In genomic region chr17:34023678-34024077, GRCm38 (mm10) we compare ENCODE assay signal across 8 mouse cellular contexts. TPM values are rescaled to one million over a fixed set of nuclear protein-coding genes. Genes with fewer than 3 reads are reported as not detected.
DNase-seq lines count a peak whose midpoint lies in the region; ATAC-seq and TF ChIP-seq lines count a peak whose summit lies in the region.

No protein-coding gene starts in this region.

- peaks cover 26% of the 10 kb centered on the region for H3K4me1 ChIP-seq in forebrain, embryonic 11.5 days (replicated peaks; ENCODE audit: control insufficient read depth, insufficient read depth, low read length)
- peaks cover 56% of the 10 kb centered on the region for H3K4me1 ChIP-seq in limb, embryonic 10.5 days
- H3K4me1 ChIP-seq in neural tube, embryonic 15.5 days: peaks cover 55% of the 10 kb centered on the region

- H3K27ac ChIP-seq in left cerebral cortex, adult 2 months: peak overlapping the region; percentile 99
- H3K27ac ChIP-seq in forebrain, embryonic 11.5 days (ENCODE audit: low read depth, low read length): peak overlapping the region; percentile 99
- peak overlapping the region; percentile 98; the same call in 1 of the 2 replicates for H3K27ac ChIP-seq in limb, embryonic 10.5 days
- H3K27ac ChIP-seq in neural tube, embryonic 15.5 days (replicated peaks): peak overlapping the region; percentile 98

- H3K4me3 ChIP-seq in left cerebral cortex, adult 2 months: peak overlapping the region; percentile 95
- H3K4me3 ChIP-seq in forebrain, embryonic 11.5 days (ENCODE audit: low read depth, low read length): peak overlapping the region; percentile 92
- peak overlapping the region; percentile 77 for H3K4me3 ChIP-seq in limb, embryonic 10.5 days
- H3K4me3 ChIP-seq in neural tube, embryonic 15.5 days (replicated peaks): peak overlapping the region; percentile 80

- H3K27me3 ChIP-seq in forebrain, embryonic 11.5 days (ENCODE audit: control insufficient read depth, insufficient read depth, low read length): no peaks in the 10 kb centered on the region
- H3K27me3 ChIP-seq in limb, embryonic 10.5 days (ENCODE audit: low read depth, poor library complexity, severe bottlenecking): no peaks in the 10 kb centered on the region
- no peaks in the 10 kb centered on the region for H3K27me3 ChIP-seq in neural tube, embryonic 15.5 days (replicated peaks)

- H3K36me3 ChIP-seq in forebrain, embryonic 11.5 days (ENCODE audit: control insufficient read depth, insufficient read depth, low read length): peaks cover 23% of the 10 kb centered on the region
- H3K36me3 ChIP-seq in limb, embryonic 10.5 days: peaks cover 48% of the 10 kb centered on the region
- H3K36me3 ChIP-seq in neural tube, embryonic 15.5 days: peaks cover 13% of the 10 kb centered on the region

- no peak for DNase-seq in left cerebral cortex, adult 2 months (ENCODE audit: extremely low spot score in 1 of 2, low spot score in 2 of 2)
- no peak for DNase-seq in left cerebral cortex, postnatal 25 days (ENCODE audit: low spot score in 2 of 2)
- no peak for DNase-seq in forebrain, embryonic 11.5 days (ENCODE audit: low spot score)
- no peak for DNase-seq in limb, embryonic 10.5 days (ENCODE audit: low spot score)
- no peak for DNase-seq in embryo, embryonic 10 days (ENCODE audit: low spot score)
- DNase-seq in adrenal gland, adult 8-10 months: no peak

- peak overlapping the region; percentile 86 for H3K4me2 ChIP-seq in forebrain, embryonic 11.5 days (ENCODE audit: low read depth, low read length, severe bottlenecking)
- peak overlapping the region; percentile 98 for H3K4me2 ChIP-seq in neural tube, embryonic 15.5 days

- no peak for ATAC-seq in forebrain, embryonic 11.5 days (replicated peaks; ENCODE audit: low FRiP score)
- no peak for ATAC-seq in neural tube, embryonic 15.5 days (ENCODE audit: low FRiP score)
- ATAC-seq in granulocyte monocyte progenitor cell, adult 5-6 weeks (replicated peaks; ENCODE audit: poor library complexity, severe bottlenecking): no peak

- peak overlapping the region; percentile 95; the same call in 1 of the 2 replicates for H3K9ac ChIP-seq in forebrain, embryonic 11.5 days (ENCODE audit: low read length)
- H3K9ac ChIP-seq in neural tube, embryonic 15.5 days (replicated peaks): peak overlapping the region; percentile 91

- 68% methylated on average over 9 of the region's 9 CpGs for WGBS in forebrain, embryonic 11.5 days
- 70% methylated on average over 9 of the region's 9 CpGs for WGBS in limb, embryonic 10.5 days
- 71% methylated on average over 9 of the region's 9 CpGs for WGBS in neural tube, embryonic 15.5 days

- intact Hi-C loops in left cerebral cortex, adult 2 months (cut with DNase I): no loop called here
- intact Hi-C loops in left cerebral cortex, postnatal 25 days (cut with DNase I): no loop called here

- peaks cover 6% of the 10 kb centered on the region; the same call in 1 of the 2 replicates for H3K9me3 ChIP-seq in forebrain, embryonic 11.5 days (ENCODE audit: control insufficient read depth, low read length)
- H3K9me3 ChIP-seq in limb, embryonic 10.5 days (replicated peaks): 0 out of 2 replicates have a peak, but pooled peaks cover 10% of the 10 kb centered on the region
- H3K9me3 ChIP-seq in neural tube, embryonic 15.5 days (replicated peaks): no peaks in the 10 kb centered on the region

- no peak for TF ChIP-seq CTCF in left cerebral cortex, adult 2 months (IDR thresholded peaks at IDR 0.05)

RNA-seq across cellular contexts. Expression of gene Ring1, which starts 0.8 kb away (rescaled TPM):
- total RNA-seq in left cerebral cortex, adult 2 months (2021): 10 to 100 TPM; 34.8 to 44.9 TPM
- total RNA-seq in left cerebral cortex, postnatal 25 days (2021): 10 to 100 TPM; 28.4 to 32.2 TPM
- 7.5 and 8.3 TPM in 2 replicates for polyA plus RNA-seq in forebrain, embryonic 11.5 days (2014; fragmentation: Nextera tagmentation; extraction: Ambion mirVana)
- 11.8 and 15.0 TPM in 2 replicates for polyA plus RNA-seq in limb, embryonic 10.5 days (2016; fragmentation: Nextera tagmentation; extraction: Ambion mirVana)
- polyA plus RNA-seq in neural tube, embryonic 15.5 days (2015; fragmentation: Nextera tagmentation; extraction: Ambion mirVana): 21.9 and 24.4 TPM in 2 replicates
- total RNA-seq in granulocyte monocyte progenitor cell, adult 5-6 weeks (2014; fragmentation: Nextera tagmentation): 14.5 and 19.8 TPM in 2 replicates
- 9.9 and 14.0 TPM in 2 replicates for total RNA-seq in granulocyte monocyte progenitor cell, adult 5-6 weeks (2017)
- total RNA-seq in adrenal gland, adult 8-10 months (2022): 10 to 100 TPM; 42.7 to 84.4 (median 60.7) TPM

RNA-seq across cellular contexts. Expression of gene H2-Ke6, which starts 4.2 kb away (rescaled TPM):
- total RNA-seq in left cerebral cortex, adult 2 months (2021): 10 to 100 TPM; 34.4 to 41.2 TPM
- 10 to 100 TPM; 33.3 to 35.1 TPM for total RNA-seq in left cerebral cortex, postnatal 25 days (2021)
- polyA plus RNA-seq in forebrain, embryonic 11.5 days (2014; fragmentation: Nextera tagmentation; extraction: Ambion mirVana): 81.7 and 101 TPM in 2 replicates
- polyA plus RNA-seq in limb, embryonic 10.5 days (2016; fragmentation: Nextera tagmentation; extraction: Ambion mirVana): 25.9 and 33.7 TPM in 2 replicates
- 68.4 and 71.4 TPM in 2 replicates for polyA plus RNA-seq in neural tube, embryonic 15.5 days (2015; fragmentation: Nextera tagmentation; extraction: Ambion mirVana)
- 35.4 and 67.3 TPM in 2 replicates for total RNA-seq in granulocyte monocyte progenitor cell, adult 5-6 weeks (2014; fragmentation: Nextera tagmentation)
- total RNA-seq in granulocyte monocyte progenitor cell, adult 5-6 weeks (2017): 27.1 and 30.1 TPM in 2 replicates
- 100 to 1,000 TPM; 249 to 289 (median 271) TPM for total RNA-seq in adrenal gland, adult 8-10 months (2022)

RNA-seq across cellular contexts. Expression of gene Slc39a7, which starts 7.8 kb away (rescaled TPM):
- 100 to 1,000 TPM in 1 of 2 experiments, 10 to 100 TPM in 1; 98.6 to 104 TPM for total RNA-seq in left cerebral cortex, adult 2 months (2021)
- 10 to 100 TPM; 96.2 to 98.6 TPM for total RNA-seq in left cerebral cortex, postnatal 25 days (2021)
- 99.6 and 104 TPM in 2 replicates for polyA plus RNA-seq in forebrain, embryonic 11.5 days (2014; fragmentation: Nextera tagmentation; extraction: Ambion mirVana)
- 196 TPM in 2 replicates for polyA plus RNA-seq in limb, embryonic 10.5 days (2016; fragmentation: Nextera tagmentation; extraction: Ambion mirVana)
- polyA plus RNA-seq in neural tube, embryonic 15.5 days (2015; fragmentation: Nextera tagmentation; extraction: Ambion mirVana): 167 and 170 TPM in 2 replicates
- total RNA-seq in granulocyte monocyte progenitor cell, adult 5-6 weeks (2014; fragmentation: Nextera tagmentation): 41.0 and 56.8 TPM in 2 replicates
- 99.8 and 103 TPM in 2 replicates for total RNA-seq in granulocyte monocyte progenitor cell, adult 5-6 weeks (2017)
- 100 to 1,000 TPM; 176 to 248 (median 200) TPM for total RNA-seq in adrenal gland, adult 8-10 months (2022)

RNA-seq across cellular contexts. Expression of gene Rxrb, which starts 7.9 kb away (rescaled TPM):
- 10 to 100 TPM; 84.7 to 86.2 TPM for total RNA-seq in left cerebral cortex, adult 2 months (2021)
- 10 to 100 TPM; 79.5 to 83.1 TPM for total RNA-seq in left cerebral cortex, postnatal 25 days (2021)
- polyA plus RNA-seq in forebrain, embryonic 11.5 days (2014; fragmentation: Nextera tagmentation; extraction: Ambion mirVana): 32.8 and 40.3 TPM in 2 replicates
- polyA plus RNA-seq in limb, embryonic 10.5 days (2016; fragmentation: Nextera tagmentation; extraction: Ambion mirVana): 49.9 and 51.0 TPM in 2 replicates
- 54.4 and 57.7 TPM in 2 replicates for polyA plus RNA-seq in neural tube, embryonic 15.5 days (2015; fragmentation: Nextera tagmentation; extraction: Ambion mirVana)
- 51.0 and 55.4 TPM in 2 replicates for total RNA-seq in granulocyte monocyte progenitor cell, adult 5-6 weeks (2014; fragmentation: Nextera tagmentation)
- 40.5 and 47.2 TPM in 2 replicates for total RNA-seq in granulocyte monocyte progenitor cell, adult 5-6 weeks (2017)
- total RNA-seq in adrenal gland, adult 8-10 months (2022): 10 to 100 TPM; 54.8 to 70.9 (median 62.7) TPM

RNA-seq across cellular contexts. Expression of gene Col11a2, which starts 15.6 kb away (rescaled TPM):
- 10 to 100 TPM; 11.3 to 15.2 TPM for total RNA-seq in left cerebral cortex, adult 2 months (2021)
- 10 to 100 TPM; 14.1 to 14.6 TPM for total RNA-seq in left cerebral cortex, postnatal 25 days (2021)
- 1.3 and 1.7 TPM in 2 replicates for polyA plus RNA-seq in forebrain, embryonic 11.5 days (2014; fragmentation: Nextera tagmentation; extraction: Ambion mirVana)
- 0.43 and 2.5 TPM in 2 replicates for polyA plus RNA-seq in limb, embryonic 10.5 days (2016; fragmentation: Nextera tagmentation; extraction: Ambion mirVana)
- polyA plus RNA-seq in neural tube, embryonic 15.5 days (2015; fragmentation: Nextera tagmentation; extraction: Ambion mirVana): 8.3 and 9.4 TPM in 2 replicates
- 2.1 and 3.4 TPM in 2 replicates for total RNA-seq in granulocyte monocyte progenitor cell, adult 5-6 weeks (2014; fragmentation: Nextera tagmentation)
- total RNA-seq in granulocyte monocyte progenitor cell, adult 5-6 weeks (2017): 1.2 and 3.4 TPM in 2 replicates
- total RNA-seq in adrenal gland, adult 8-10 months (2022): 1 to 10 TPM in 3 of 4 experiments, under 1 TPM in 1; 0.55 to 1.7 (median 1.4) TPM
